Mouse (Mus musculus): ENCODE measurements around the gene Zfp459. TPM values are rescaled to one million over a fixed set of nuclear protein-coding genes. Genes with fewer than 3 reads are reported as not detected.

The Zfp459 gene
- total RNA-seq, 2 experiments from 2014 or later, result 1.8 to 2.1 TPM

Other genes starting within 250 kb of the Zfp459 start
- 1 to 10 TPM; 5.2 to 5.5 TPM for gene Rsl1, start 248.2 kb downstream of the Zfp459 start, total RNA-seq (2021)
- 1 to 10 TPM; 2.8 TPM for gene Zfp455, start 226.9 kb downstream of the Zfp459 start, total RNA-seq (2021)
- gene Zfp458, start 143.0 kb downstream of the Zfp459 start, total RNA-seq (2021), result 10 to 100 TPM; 18.4 to 20.1 TPM
- gene Zfp457, start 114.9 kb downstream of the Zfp459 start, total RNA-seq (2021), result 1 to 10 TPM; 5.4 to 6.3 TPM
- gene Zfp595, start 88.8 kb downstream of the Zfp459 start, total RNA-seq (2021), result 1 to 10 TPM; 3.0 to 3.2 TPM
- gene Gm28044, start 60.9 kb downstream of the Zfp459 start, total RNA-seq (2021), result not detected
- gene Zfp953, start 60.8 kb downstream of the Zfp459 start, total RNA-seq (2021), result 1 to 10 TPM in 1 of 2 experiments, under 1 TPM in 1; 0.90 to 1.0 TPM
- under 1 TPM in 1 of 2 experiments, not detected in 1; 0.64 TPM for gene Gm28041, start 45.7 kb downstream of the Zfp459 start, total RNA-seq (2021)
- 1 to 10 TPM in 1 of 2 experiments, under 1 TPM in 1; 0.60 to 1.0 TPM for gene Zfp456, start 45.6 kb downstream of the Zfp459 start, total RNA-seq (2021)
- 1 to 10 TPM; 1.1 to 2.1 TPM for gene Zfp429, start 21.6 kb downstream of the Zfp459 start, total RNA-seq (2021)
- gene Zfp874a, start 30.2 kb upstream of the Zfp459 start, total RNA-seq (2021), result 10 to 100 TPM; 11.5 to 11.7 TPM
- gene Zfp874b, start 62.8 kb upstream of the Zfp459 start, total RNA-seq (2021), result 10 to 100 TPM; 13.1 to 16.3 TPM
- gene Zfp58, start 79.1 kb upstream of the Zfp459 start, total RNA-seq (2021), result 1 to 10 TPM; 8.2 to 8.8 TPM
- gene Gm26965, start 104.7 kb upstream of the Zfp459 start, total RNA-seq (2021), result not detected
- gene Zfp87, start 104.8 kb upstream of the Zfp459 start, total RNA-seq (2021), result 10 to 100 TPM; 22.3 to 23.4 TPM
- 1 to 10 TPM; 8.8 TPM for gene Zfp748, start 132.4 kb upstream of the Zfp459 start, total RNA-seq (2021)
- gene Zfp729b, start 188.3 kb upstream of the Zfp459 start, total RNA-seq (2021), result 1 to 10 TPM; 7.7 to 8.8 TPM
- 1 to 10 TPM; 1.3 to 1.5 TPM for gene Gm49345, start 216.4 kb upstream of the Zfp459 start, total RNA-seq (2021)
- 10 to 100 TPM in 1 of 2 experiments, 1 to 10 TPM in 1; 9.8 to 10.4 TPM for gene Zfp729a, start 216.4 kb upstream of the Zfp459 start, total RNA-seq (2021)

All from layer of hippocampus, postnatal 14 days (tissue).